Mouse (Mus musculus): ENCODE data around the gene Tapbpl. TPM values are rescaled to one million over a fixed set of nuclear protein-coding genes. Genes with fewer than 3 reads are reported as not detected.

The Tapbpl gene
- polyA plus RNA-seq, 1 experiment = 45.1 TPM

GRCm38 (mm10) chr6:125218963-125219362 is 12.7 kb downstream of the Tapbpl start:
- Histone ChIP-seq H3K4me3 (ENCODE audit: low read depth, low read length) (no peak overlapping the region), H3K4me1 (ENCODE audit: control insufficient read depth, insufficient read depth, insufficient read length, low read length) (no peaks in the 10 kb centered on the region), H3K27me3 (ENCODE audit: control insufficient read depth, insufficient read depth, low read length) (no peaks in the 10 kb centered on the region), H3K36me3 (ENCODE audit: control insufficient read depth, insufficient read depth, low read length) (peaks cover 20% of the 10 kb centered on the region), H3K27ac (ENCODE audit: insufficient read depth, low read depth, low read length) (no peak overlapping the region)
- WGBS = 78% methylated on average over 4 of the region's 4 CpGs
- TF ChIP-seq CTCF (IDR thresholded peaks at IDR 0.05; ENCODE audit: extremely low read depth, insufficient read length, insufficient replicate concordance, low read depth, low read length) (peak; percentile 26; the same call in 1 of the 2 replicates), POLR2A (IDR thresholded peaks at IDR 0.05; ENCODE audit: low read depth, low read length) (no peak)

GRCm38 (mm10) chr6:125217899-125218298 is 13.8 kb downstream of the Tapbpl start:
- no peak overlapping the region for H3K4me3 ChIP-seq (ENCODE audit: low read depth, low read length)
- WGBS = 90% methylated on average over 11 of the region's 11 CpGs
- peaks cover 14% of the 10 kb centered on the region for H3K36me3 ChIP-seq (ENCODE audit: control insufficient read depth, insufficient read depth, low read length)
- TF ChIP-seq POLR2A (IDR thresholded peaks at IDR 0.05; ENCODE audit: low read depth, low read length) (no peak), CTCF (IDR thresholded peaks at IDR 0.05; ENCODE audit: extremely low read depth, insufficient read length, insufficient replicate concordance, low read depth, low read length) (no peak)
- no peaks in the 10 kb centered on the region for H3K4me1 ChIP-seq (ENCODE audit: control insufficient read depth, insufficient read depth, insufficient read length, low read length)
- no peak overlapping the region for H3K27ac ChIP-seq (ENCODE audit: insufficient read depth, low read depth, low read length)
- H3K27me3 ChIP-seq (ENCODE audit: control insufficient read depth, insufficient read depth, low read length) = no peaks in the 10 kb centered on the region

- Histone ChIP-seq H3K4me3 (ENCODE audit: low read depth, low read length) (no peak overlapping the region), H3K27me3 (ENCODE audit: control insufficient read depth, insufficient read depth, low read length) (no peaks in the 10 kb centered on the region), H3K36me3 (ENCODE audit: control insufficient read depth, insufficient read depth, low read length) (peaks cover 13% of the 10 kb centered on the region), H3K4me1 (ENCODE audit: control insufficient read depth, insufficient read depth, insufficient read length, low read length) (no peaks in the 10 kb centered on the region), H3K27ac (ENCODE audit: insufficient read depth, low read depth, low read length) (no peak overlapping the region)
- 62% methylated on average over 2 of the region's 2 CpGs for WGBS
- TF ChIP-seq CTCF (IDR thresholded peaks at IDR 0.05; ENCODE audit: extremely low read depth, insufficient read length, insufficient replicate concordance, low read depth, low read length) (no peak), POLR2A (IDR thresholded peaks at IDR 0.05; ENCODE audit: low read depth, low read length) (no peak)
Measured at GRCm38 (mm10) chr6:125216898-125217297, 14.8 kb downstream of the Tapbpl start.

GRCm38 (mm10) chr6:125215148-125215954 is 16.3 kb downstream of the Tapbpl start, which contains the start of gene Vamp1:
TSS of gene Vamp1 (plus strand) at chr6:125215551.
- no peaks in the 10 kb centered on the region for H3K4me1 ChIP-seq (ENCODE audit: control insufficient read depth, insufficient read depth, insufficient read length, low read length)
- peaks cover 11% of the 10 kb centered on the region for H3K36me3 ChIP-seq (ENCODE audit: control insufficient read depth, insufficient read depth, low read length)
- H3K27ac ChIP-seq (ENCODE audit: insufficient read depth, low read depth, low read length) = peak within 1 kb of the TSS; percentile 69
- peak within 1 kb of the TSS; percentile 89 for H3K4me3 ChIP-seq (ENCODE audit: low read depth, low read length)
- 1% methylated on average over 48 of the region's 48 CpGs for WGBS
- TF ChIP-seq POLR2A (IDR thresholded peaks at IDR 0.05; ENCODE audit: low read depth, low read length) = peak; percentile 99
- no peak for TF ChIP-seq CTCF (IDR thresholded peaks at IDR 0.05; ENCODE audit: extremely low read depth, insufficient read length, insufficient replicate concordance, low read depth, low read length)
- H3K27me3 ChIP-seq (ENCODE audit: control insufficient read depth, insufficient read depth, low read length) = no peaks in the 10 kb centered on the region

GRCm38 (mm10) chr6:125213715-125214114 is 17.9 kb downstream of the Tapbpl start:
- 82% methylated on average over 6 of the region's 6 CpGs for WGBS
- TF ChIP-seq POLR2A (IDR thresholded peaks at IDR 0.05; ENCODE audit: low read depth, low read length) (no peak), CTCF (IDR thresholded peaks at IDR 0.05; ENCODE audit: extremely low read depth, insufficient read length, insufficient replicate concordance, low read depth, low read length) (no peak)
- no peaks in the 10 kb centered on the region for H3K4me1 ChIP-seq (ENCODE audit: control insufficient read depth, insufficient read depth, insufficient read length, low read length)
- H3K36me3 ChIP-seq (ENCODE audit: control insufficient read depth, insufficient read depth, low read length) = no peaks in the 10 kb centered on the region
- H3K27ac ChIP-seq (ENCODE audit: insufficient read depth, low read depth, low read length) = no peak overlapping the region
- no peak overlapping the region for H3K4me3 ChIP-seq (ENCODE audit: low read depth, low read length)
- H3K27me3 ChIP-seq (ENCODE audit: control insufficient read depth, insufficient read depth, low read length) = no peaks in the 10 kb centered on the region

GRCm38 (mm10) chr6:125213129-125213528 is 18.5 kb downstream of the Tapbpl start:
- H3K36me3 ChIP-seq (ENCODE audit: control insufficient read depth, insufficient read depth, low read length) = no peaks in the 10 kb centered on the region
- no peaks in the 10 kb centered on the region for H3K4me1 ChIP-seq (ENCODE audit: control insufficient read depth, insufficient read depth, insufficient read length, low read length)
- no peak overlapping the region for H3K27ac ChIP-seq (ENCODE audit: insufficient read depth, low read depth, low read length)
- 67% methylated on average over 6 of the region's 6 CpGs for WGBS
- H3K27me3 ChIP-seq (ENCODE audit: control insufficient read depth, insufficient read depth, low read length) = no peaks in the 10 kb centered on the region
- no peak for TF ChIP-seq POLR2A (IDR thresholded peaks at IDR 0.05; ENCODE audit: low read depth, low read length)
- TF ChIP-seq CTCF (IDR thresholded peaks at IDR 0.05; ENCODE audit: extremely low read depth, insufficient read length, insufficient replicate concordance, low read depth, low read length) = no peak
- H3K4me3 ChIP-seq (ENCODE audit: low read depth, low read length) = no peak overlapping the region

GRCm38 (mm10) chr6:125212621-125213020 is 19.0 kb downstream of the Tapbpl start:
- TF ChIP-seq CTCF (IDR thresholded peaks at IDR 0.05; ENCODE audit: extremely low read depth, insufficient read length, insufficient replicate concordance, low read depth, low read length) = no peak
- no peak for TF ChIP-seq POLR2A (IDR thresholded peaks at IDR 0.05; ENCODE audit: low read depth, low read length)
- no peaks in the 10 kb centered on the region for H3K36me3 ChIP-seq (ENCODE audit: control insufficient read depth, insufficient read depth, low read length)
- H3K27me3 ChIP-seq (ENCODE audit: control insufficient read depth, insufficient read depth, low read length) = no peaks in the 10 kb centered on the region
- H3K4me3 ChIP-seq (ENCODE audit: low read depth, low read length) = no peak overlapping the region
- no peak overlapping the region for H3K27ac ChIP-seq (ENCODE audit: insufficient read depth, low read depth, low read length)
- H3K4me1 ChIP-seq (ENCODE audit: control insufficient read depth, insufficient read depth, insufficient read length, low read length) = no peaks in the 10 kb centered on the region
- 28% methylated on average over 2 of the region's 2 CpGs for WGBS
